Mouse (Mus musculus): ENCODE measurements around the gene Olfr648.

Gene Olfr648

GRCm38 (mm10) chr7:104183292-104183691 is at the start of gene Olfr648:
TSS of gene Olfr648 (minus strand) at chr7:104183392.
- no peak for DNase-seq (ENCODE audit: low read depth, low spot score)

DNA sequence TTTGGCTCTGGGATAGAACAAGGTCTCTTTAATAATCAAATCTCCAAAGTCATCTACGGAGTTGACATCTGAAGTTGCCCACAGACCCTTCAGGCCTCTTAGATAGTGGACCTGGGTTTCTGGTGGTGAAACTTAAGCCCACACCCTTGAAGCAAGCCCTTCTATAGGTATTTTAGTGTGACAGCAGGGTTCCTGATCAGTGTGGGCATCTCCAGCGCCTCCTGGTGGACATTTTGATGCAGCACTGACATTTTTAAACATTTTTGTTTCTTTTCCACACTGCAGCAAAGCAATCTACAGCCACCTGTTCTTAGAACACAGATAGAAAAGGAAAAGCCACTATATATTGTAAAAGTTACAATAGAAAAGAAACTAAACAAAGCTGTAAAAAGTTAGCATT is 48.0 kb upstream of the Olfr648 start:
- peak; percentile 47 for DNase-seq (ENCODE audit: low read depth, low spot score)

DNA sequence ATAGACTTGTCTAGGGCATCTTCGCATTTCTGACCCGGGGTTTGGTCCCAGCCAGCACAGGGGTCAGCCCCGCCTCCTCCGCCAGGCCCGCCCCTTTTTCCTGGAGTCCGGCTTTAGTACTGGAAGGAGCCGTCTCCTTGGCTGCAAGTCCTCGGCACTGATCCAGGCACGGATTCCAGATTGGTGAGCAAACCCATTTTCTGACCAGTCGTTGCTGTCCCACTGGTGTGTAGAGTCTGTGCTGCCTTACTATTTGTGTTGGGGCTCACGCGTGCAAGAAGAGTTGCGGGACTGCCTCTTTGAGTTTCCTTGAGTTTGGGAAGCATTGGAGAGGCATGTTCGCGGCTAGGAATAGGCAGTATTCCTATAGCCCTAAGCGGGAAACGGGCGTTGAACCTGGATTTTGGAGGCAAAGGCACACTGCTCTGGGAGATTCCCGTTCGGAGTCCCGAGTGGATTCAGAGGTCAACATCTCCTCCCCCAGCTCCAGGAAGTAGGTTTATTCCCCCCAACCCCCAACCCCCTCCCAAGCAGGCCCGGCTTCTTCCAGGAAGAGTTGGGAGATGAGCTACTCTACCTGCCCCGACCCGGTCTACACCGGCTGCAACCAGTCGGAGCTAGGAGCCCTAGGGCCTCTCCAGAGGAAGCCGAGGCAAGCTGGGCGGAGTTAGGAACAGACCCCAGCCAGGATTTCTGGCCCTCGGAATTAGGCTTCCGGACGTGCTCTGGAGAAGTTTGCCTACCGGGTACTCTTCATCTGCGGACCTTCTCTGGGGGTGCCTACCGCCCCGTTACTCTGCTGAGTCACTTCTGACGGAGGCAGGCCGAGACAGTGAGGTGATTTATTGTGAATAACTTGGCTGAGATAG is 35.7 kb upstream of the Olfr648 start, which contains the start of gene Trim6:
TSS of gene Trim6 (plus strand) at position 93 of the 869 bp plus-strand sequence.
- peak; percentile 56 for DNase-seq (ENCODE audit: low read depth, low spot score)

DNA sequence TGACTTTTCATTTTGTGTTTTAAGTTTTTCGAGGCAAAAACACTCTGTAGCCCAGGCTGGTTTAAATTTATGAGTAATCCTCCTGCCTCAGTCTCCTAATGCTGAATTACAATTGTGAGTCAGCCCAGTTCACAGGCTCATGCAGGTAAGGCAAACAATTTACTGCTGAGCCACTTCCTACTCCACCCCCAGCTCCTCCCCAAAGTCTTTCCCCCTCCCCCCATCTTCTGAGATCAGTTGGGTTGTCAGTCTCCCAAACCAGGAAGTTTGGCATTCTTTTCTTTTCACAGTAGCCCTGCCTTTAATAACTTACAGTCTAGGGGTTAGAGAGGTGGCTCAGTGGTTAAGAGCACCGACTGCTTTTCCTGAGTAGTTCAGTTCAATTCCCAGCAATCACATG is 34.7 kb upstream of the Olfr648 start:
- no peak for DNase-seq (ENCODE audit: low read depth, low spot score)

DNA sequence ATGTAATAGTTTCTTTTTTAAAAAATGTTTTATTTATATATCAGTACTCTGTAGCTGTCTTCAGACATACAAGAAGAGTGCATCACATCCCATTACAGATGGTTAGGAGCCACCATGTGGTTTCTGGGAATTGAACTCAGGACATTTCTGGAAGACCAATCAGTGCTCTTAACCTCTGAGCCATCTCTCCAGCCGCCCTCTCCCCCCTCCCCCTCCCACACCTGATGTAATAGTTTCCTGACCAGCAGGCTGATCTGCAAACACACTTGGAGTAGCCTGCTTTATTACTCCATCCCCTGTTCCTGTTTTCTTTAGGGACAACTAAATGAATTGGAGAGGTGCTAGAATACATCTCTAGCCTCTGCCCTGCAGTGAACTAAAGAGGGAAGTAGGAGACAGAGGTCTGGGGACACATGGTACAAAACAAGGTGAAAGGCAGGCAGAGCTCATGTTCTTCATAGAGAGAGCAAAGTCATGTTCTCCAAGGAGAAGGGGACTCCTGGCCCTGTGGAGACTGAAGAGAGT is 32.9 kb upstream of the Olfr648 start:
- no peak for DNase-seq (ENCODE audit: low read depth, low spot score)

DNA sequence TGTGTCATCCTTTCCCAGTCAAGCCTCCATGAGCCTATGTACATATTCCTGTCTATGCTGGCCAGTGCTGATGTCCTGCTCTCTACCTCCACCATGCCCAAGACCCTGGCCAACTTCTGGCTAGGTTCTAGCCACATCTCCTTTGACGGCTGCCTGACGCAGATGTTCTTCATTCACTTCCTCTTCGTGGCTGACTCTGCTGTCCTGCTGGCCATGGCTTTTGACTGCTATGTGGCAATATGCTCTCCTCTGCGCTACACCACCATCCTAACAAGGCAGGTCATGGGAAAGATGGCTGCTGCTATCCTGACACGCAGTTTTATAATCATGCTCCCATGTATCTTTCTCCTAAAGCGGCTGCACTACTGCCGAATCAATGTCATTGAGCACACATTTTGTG is 23.0 kb upstream of the Olfr648 start:
- no peak for DNase-seq (ENCODE audit: low read depth, low spot score)

- DNase-seq (ENCODE audit: low read depth, low spot score) = peak; percentile 73
These were observed 16.6 kb upstream of the Olfr648 start for GRCm38 (mm10) chr7:104199822-104200221.

DNA sequence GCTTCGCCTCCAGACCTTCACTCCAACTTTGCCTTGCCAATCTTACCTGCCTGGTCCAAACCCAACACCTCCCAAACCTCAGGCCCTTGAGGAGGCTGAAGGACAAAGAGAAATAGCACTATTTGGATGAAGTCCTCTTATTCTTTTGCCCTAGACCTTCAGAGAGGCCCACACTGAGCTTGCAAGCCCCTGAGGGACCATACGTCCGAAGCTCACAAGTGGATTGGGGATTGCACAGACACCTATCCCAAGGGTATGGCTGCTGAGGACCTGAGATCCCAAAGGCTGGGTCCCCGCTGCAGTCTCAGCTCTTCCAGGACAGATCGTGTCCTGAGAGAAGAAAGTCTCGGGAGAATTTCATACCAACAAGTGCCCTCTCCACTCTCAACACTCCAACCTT is 12.7 kb upstream of the Olfr648 start, which contains the start of gene Olfr649:
TSS of gene Olfr649 (minus strand) at position 101 of the 400 bp plus-strand sequence.
- no peak for DNase-seq (ENCODE audit: low read depth, low spot score)

DNA sequence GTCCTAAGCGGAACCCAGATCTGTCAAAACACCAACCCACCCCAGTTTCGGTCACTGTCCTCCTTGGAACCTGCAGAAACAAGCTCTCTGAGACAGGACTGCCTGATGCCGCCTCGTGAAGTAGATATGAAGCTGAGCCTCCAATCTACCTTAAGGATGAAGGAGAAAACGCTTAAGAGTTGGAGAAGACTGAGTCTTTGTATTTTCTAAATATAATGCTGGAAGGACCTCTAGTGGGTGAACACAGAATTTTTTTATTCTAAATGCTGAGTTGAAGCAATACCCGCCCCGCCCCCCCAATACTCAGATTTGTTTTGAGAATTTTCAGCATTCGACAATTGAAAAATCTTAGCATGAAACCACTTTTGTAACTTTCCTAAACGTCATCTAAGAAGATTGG is 8.1 kb upstream of the Olfr648 start:
- DNase-seq (ENCODE audit: low read depth, low spot score) = no peak

GRCm38 (mm10) chr7:104179074-104179473 is 4.1 kb downstream of the Olfr648 start:
- DNase-seq (ENCODE audit: low read depth, low spot score) = no peak

DNA sequence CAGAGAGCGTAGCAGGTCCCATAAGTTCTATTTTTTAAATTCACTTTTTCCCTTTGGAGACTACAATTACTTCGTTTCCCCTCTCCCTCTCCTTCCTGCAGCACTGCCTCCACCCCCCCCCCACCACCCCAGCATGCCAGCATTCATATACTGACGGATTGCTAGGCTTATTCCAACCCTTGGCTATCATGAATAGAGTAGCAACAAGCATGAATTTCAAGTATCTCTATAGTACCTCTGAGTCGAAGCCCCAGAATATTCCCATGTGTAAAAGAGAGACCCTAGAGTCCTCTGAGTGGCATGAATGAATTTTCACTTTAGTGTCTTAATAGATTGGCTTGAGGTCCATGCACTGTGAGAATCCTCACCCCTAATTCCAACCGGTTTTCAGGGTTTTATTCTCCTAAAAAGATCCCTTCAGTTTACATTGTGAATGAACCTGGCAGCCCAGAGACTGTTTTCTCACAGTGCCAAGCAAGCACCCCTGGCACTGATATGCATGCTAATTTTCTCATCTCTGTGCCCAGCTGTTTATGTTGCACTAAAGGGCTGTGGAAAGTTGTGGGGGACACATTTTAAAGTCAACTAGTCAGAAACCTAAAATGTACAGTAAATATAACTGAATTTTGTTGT is 4.7 kb downstream of the Olfr648 start:
- no peak for DNase-seq (ENCODE audit: low read depth, low spot score)

DNA sequence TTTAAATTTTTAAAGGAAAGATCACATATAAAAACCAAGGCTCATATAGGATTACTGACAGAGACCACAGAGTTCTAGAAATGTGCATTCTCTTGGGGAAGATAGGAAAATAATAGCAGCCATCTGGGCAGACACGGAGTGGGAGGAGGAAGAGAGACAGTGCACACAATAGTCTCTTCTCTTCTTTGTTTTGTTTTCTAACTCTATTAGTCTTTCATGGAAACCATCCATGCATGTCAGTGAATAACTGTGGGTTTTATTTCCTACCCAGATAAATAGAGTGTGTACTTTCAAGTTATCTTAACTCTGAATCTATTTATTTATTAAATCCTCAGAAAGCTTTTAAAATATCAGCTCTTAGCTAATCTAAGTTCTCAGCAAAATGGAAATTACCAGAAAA is 8.1 kb downstream of the Olfr648 start:
- no peak for DNase-seq (ENCODE audit: low read depth, low spot score)

DNA sequence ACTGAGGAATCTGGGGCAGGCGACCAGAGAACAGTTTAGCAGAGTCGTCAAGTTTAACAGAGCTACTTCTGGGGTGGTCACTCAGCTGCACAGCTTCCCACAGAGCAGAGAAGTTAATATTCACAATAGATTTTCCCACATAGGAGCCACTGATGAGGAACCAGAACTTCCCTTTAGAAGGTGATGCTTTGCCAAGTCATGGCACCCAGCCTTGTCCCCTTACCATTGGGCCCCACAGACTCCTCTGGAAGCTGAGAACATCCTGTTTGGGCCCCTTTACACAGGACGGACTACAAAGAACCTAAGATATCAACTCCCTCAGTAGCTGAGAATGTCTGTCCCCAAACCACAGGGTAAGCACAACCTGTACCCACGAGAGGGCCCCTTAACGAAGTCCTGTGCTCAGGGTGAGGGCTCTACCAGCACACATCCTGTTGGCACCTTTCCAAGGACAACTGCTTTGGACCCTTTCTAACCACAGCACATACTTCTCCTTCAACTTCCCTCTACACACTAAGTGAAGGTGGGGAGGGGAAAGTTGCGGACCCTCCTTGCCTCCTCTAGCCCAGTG is 13.5 kb downstream of the Olfr648 start:
- DNase-seq (ENCODE audit: low read depth, low spot score) = no peak

DNA sequence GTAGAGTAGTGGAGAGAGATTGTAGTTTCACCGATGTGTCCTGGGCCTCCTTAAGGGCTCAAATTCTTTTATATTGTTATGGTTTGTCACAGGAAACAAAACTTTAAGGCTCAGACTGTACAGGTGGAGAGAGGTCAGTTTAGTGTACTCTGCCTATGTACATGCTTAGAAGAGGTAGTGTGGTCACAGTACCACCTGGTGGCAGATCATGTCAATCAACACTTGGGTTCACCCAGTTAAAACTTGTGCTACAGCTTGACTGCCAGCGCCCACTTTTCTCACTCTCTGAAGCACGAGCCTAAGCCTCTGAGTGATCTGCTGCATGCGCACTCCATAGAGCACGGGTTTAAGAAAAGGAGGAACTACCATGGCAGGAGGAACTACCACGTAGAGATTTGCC is 16.1 kb downstream of the Olfr648 start:
- DNase-seq (ENCODE audit: low read depth, low spot score) = no peak

DNA sequence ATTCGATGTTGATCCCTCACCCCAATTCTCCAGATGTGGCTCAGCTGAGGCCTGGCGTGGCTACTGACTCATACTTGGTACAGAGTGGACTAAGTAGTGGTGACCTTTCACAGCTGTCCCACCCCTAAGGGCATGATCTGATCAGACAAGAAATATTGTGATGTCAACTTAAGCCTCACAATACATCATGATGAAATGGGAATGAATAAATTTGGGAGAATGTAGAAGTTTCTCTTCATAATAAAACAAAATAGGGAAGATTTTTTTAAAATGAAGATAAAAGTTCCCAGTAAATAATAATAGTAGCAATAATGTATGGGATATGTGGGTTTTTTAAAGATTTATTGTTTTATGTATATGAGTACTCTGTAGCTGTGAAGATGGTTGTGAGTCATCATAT is 32.7 kb downstream of the Olfr648 start, which contains the start of gene Ubqlnl:
TSS of gene Ubqlnl (minus strand) at position 101 of the 400 bp plus-strand sequence.
- DNase-seq (ENCODE audit: low read depth, low spot score) = no peak

DNA sequence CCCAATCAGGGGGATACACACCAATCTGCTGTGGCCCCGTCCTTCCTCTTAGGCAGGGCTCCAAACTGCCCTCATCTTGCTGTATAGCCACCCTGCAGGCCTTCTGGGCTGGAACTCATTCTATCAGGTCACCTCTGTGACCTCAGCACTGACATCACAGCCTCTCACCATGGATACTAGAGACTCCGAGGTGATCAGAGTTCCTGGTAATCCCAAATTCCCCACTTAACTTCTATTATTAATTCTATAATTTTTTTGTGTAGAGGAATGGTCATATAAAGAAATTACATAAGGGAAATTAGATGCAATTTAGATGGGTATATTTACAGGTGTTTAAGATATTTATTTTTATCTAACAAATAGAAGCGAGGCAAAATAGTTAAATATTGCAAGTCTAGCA is 40.0 kb downstream of the Olfr648 start, which contains the start of gene Ubqln3:
TSS of gene Ubqln3 (minus strand) at position 101 of the 400 bp plus-strand sequence.
- no peak for DNase-seq (ENCODE audit: low read depth, low spot score)

DNA sequence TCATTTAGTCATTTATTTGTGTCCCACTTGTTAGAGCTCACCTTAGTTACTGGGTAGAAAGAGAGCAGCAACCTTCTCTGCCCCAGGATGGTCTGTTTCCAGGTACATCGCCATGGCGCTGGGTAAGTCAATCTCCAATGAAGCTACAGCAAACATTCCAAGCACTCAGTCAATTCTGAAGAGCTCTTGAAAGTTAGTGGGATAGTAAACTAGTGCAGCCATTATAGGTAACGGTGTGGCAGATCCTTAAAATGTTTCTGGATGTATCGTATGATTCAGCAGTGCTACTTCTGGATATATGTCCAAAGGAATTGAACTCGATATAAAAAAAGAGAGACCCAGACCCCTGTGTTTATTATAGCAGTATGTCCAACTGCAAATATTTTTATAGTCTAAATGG is 45.9 kb downstream of the Olfr648 start, which contains the start of gene Olfr643:
TSS of gene Olfr643 (minus strand) at position 101 of the 400 bp plus-strand sequence.
- no peak for DNase-seq (ENCODE audit: low read depth, low spot score)

DNA sequence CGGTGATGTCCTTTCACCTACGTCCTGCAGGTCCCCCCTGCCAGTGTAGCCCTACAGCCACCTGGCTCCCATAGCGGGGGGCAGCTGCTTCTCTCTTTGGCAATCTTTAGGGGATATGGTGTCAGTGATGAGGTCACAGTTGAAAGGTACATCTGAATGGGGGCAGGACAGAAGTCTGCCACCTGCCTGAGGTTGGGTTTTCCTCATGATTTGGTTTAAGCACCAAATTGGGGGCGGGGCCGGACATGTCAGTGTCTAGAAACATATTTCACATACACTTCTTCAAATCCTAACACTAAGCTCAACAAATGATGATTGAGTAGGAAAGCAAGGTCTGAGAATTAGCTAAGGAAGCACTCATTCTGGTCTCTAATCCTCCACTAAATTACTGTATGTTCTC is 53.5 kb downstream of the Olfr648 start, which contains the start of gene Ubqln5:
TSS of gene Ubqln5 (minus strand) at position 101 of the 400 bp plus-strand sequence.
- no peak for DNase-seq (ENCODE audit: low read depth, low spot score)
